Mouse (Mus musculus): ENCODE results near the gene Tnk2.

Gene Tnk2

DNA sequence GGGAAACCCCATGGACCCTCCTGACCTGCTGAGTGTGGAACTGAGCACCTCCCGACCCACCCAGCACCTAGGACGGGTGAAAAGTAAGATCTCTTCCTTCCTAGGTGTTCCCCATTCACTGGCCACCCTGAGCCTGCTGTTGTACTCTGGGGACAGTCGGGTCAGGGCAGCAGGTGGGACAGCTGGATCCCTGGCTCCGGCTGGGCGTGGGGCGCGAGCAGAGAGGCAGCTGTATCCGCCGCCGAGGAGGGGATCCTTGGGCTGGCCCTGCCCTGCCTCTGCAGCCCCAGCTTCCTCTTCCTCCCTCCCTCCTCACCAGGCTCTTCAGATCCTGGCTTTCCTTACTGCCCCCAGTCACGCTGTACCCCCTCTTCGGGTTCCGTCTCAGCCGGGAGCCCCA is 34.2 kb downstream of the Tnk2 start:
- ATAC-seq (ENCODE audit: low TSS enrichment) = no peak

DNA sequence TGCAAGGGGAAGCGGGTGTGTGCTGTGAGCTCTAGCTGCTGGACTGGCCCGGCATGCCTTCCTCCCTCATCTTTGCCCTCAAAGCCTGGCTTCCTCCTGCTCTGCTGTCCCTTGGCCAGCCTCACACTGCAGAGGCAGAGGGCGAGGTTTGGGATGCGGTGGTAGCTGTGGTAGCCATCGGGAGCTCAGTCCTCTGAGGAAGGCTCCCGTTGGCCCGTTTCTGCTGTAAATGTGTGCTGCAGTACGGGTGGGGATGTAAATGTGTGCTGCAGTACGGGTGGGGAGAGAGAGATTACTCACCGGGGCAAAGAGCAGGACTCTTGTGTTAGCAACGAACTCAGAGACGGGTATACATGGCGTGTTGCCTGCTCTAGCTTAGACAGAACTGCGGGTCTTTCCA is 35.1 kb downstream of the Tnk2 start:
- ATAC-seq (ENCODE audit: low TSS enrichment) = no peak

DNA sequence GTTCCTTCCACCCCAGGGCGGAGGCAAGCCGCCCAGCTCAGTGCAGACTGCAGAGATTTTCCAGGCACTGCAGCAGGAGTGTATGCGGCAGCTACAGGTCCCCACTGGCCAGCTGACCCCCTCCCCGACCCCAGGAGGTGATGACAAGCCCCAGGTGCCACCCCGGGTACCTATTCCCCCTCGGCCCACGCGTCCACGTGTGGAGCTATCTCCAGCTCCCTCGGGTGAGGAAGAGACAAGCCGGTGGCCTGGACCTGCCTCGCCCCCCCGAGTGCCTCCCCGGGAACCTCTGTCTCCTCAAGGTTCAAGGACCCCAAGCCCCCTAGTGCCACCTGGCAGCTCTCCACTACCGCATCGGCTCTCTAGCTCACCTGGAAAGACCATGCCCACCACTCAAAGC is 36.3 kb downstream of the Tnk2 start:
- ATAC-seq (ENCODE audit: low TSS enrichment) = no peak

DNA sequence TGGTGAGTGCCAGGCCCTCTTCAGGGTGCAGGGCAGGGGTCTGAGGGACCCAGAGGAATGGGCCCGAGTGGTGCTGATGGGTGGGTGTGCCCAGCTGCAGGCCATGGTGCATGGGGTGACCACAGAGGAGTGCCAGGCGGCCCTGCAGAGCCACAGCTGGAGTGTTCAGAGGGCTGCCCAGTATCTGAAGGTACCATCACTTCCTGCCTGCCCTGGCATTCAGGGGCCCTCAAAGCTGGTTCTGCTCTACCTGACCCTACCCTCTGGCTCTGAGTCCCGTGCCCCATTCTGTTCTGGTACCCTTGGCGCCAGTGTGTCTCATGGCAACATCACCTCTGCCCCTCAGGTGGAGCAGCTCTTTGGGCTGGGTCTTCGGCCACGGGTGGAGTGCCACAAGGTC is 37.1 kb downstream of the Tnk2 start:
- ATAC-seq (ENCODE audit: low TSS enrichment) = no peak

DNA sequence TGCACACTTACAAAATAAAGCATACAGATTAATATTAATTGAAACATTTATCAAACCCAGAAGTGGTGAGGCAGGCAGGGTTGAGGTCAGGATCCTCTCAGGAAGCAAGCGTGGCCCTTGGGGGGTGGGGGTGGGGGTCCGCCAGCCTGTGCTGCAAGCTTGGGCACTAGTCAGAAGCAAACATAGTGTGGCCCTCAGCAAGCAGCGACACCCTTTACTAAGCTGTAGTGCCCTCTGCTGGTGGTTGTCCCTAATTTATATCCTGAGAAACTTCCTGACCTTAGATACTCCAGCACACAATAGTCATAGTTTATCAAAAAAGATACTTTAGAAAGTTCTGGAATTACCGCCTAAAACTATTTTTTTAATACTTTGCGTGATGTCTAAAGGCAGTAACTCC is 38.5 kb downstream of the Tnk2 start:
- ATAC-seq (ENCODE audit: low TSS enrichment) = peak; percentile 64

DNA sequence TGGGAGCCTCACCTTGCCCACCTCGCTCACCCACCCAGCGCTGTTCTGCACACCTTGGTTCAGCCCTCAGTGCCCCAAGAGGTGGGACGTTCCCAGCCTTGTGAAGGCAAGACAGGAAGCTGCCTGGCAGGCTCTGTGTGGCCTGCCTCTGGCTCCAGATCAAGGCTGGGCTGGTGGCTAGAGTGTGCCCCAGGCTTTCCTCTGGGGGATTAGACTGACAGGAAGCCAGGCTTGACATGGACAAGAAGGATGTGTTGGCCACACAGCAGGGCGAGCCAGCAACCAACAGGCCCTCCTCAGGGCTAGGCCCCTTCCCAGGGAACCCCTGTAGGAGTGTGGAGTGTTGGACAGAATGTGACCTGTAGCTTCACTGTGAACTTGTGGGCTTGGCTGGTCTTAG is 39.2 kb downstream of the Tnk2 start:
- ATAC-seq (ENCODE audit: low TSS enrichment) = no peak

DNA sequence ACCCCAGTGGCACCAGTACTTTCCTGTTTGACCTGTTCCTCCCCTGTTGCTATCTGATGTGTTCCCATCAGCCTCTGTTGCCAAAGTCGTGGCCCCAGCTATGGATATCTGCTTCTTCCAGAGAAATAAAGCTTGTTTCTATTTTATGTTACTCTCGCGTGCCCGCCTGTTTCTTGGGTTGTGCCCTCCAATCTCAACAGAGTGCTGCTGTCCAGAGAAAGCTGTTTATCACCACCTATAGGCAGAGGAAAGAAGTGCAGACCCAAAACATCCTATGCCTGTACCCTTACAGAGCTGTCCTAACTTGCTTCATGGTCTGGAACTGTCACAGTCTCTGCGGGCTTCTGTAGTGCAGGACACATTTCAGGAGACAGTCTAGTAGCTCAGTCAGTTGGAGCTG is 39.7 kb downstream of the Tnk2 start:
- ATAC-seq (ENCODE audit: low TSS enrichment) = peak; percentile 69

DNA sequence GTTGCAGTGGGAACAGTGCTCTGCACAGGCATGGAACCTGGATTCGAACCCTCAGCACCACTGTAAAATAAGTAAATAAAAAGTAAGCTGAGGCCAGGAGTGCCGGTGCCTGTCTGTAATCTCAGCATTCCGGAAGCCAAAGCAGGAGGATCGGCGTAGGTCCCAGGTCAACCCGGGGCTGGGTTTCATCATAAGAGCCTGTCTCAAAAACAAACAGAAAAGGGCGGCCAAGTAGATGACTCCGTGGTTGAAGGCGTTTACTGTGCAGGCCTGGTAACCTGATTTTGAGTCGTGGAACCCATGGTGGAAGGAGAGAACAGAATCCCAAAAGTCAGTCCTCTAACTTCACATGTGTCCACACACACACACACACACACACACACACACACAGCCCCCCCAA is 41.7 kb downstream of the Tnk2 start:
- no peak for ATAC-seq (ENCODE audit: low TSS enrichment)

DNA sequence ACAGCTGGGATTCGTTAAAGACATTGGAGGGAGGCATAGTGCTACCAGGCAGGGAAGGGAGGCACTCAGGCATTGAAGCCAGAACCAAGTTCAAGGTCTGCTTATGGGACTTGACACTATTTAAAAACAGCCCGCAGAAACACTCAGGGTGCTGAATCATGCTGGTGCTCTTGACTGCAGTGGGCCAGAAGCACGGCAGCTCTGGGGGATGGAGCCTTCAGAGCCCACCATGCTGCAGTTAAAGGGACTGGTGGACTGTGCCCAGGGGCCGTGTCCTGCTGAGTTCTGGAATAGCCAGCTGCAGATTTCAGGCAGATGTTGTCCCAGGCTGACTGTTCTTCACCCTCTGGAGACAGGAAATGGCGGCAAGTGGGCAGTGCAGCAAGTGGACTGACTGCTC is 42.3 kb downstream of the Tnk2 start:
- no peak for ATAC-seq (ENCODE audit: low TSS enrichment)

DNA sequence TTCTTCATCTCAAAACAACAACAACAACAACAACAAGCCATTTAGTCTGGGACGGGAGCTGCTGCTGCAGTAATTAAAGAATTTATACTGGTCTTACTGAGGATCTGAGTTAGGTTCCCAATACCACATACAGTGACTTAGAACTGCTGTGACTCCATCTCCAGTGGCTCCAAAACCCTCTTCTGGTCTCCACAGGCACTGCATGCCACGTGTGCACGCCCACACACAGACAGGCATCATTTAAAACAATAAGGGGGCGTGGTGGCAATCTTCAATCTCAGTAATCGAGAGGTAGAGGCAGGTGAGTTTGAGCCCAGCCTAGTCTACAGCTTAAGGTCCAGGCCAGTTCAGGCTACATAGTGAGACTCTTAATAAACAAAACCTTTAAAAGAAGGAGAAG is 43.5 kb downstream of the Tnk2 start:
- ATAC-seq (ENCODE audit: low TSS enrichment) = no peak

DNA sequence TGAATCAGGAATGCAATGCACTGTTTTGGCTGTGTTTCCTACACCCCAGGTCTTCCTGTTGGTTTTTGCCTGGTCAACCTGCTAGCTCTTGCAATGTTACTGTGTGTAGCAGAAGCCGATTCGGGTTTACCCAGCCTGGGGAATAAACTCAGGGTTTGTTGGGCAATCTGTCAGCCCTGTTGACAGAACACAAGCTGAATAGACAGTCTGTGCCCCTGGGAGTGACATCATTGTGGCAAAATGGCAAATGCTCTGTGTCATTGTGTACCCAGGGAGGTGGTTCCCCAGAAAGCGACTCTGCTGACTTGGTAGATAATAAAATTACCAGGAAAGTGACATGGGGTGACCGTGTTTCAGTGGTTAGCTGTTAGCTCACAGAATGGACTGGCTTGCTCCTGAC is 45.1 kb downstream of the Tnk2 start:
- ATAC-seq (ENCODE audit: low TSS enrichment) = peak; percentile 65; the same call in 1 of the 2 replicates

DNA sequence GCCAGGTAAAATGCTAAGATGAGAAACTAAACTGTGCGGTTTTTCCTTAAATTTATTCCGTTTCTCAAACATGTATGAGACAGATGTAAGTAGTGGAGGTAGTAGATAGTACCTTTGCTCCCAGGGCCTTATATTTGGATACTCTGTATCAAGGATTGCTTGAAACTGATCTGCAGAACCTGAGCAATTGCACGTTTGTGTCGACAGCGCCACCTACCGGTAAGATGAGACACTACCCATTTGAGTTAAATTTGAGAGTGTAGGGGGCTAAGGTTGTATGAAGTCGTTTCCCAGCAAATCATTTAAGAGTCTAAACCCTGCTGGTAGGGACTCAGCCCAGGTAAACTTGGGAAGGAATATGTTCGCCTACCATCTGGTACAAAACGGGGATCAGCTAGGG is 45.8 kb downstream of the Tnk2 start:
- ATAC-seq (ENCODE audit: low TSS enrichment) = peak; percentile 72; the same call in 1 of the 2 replicates

DNA sequence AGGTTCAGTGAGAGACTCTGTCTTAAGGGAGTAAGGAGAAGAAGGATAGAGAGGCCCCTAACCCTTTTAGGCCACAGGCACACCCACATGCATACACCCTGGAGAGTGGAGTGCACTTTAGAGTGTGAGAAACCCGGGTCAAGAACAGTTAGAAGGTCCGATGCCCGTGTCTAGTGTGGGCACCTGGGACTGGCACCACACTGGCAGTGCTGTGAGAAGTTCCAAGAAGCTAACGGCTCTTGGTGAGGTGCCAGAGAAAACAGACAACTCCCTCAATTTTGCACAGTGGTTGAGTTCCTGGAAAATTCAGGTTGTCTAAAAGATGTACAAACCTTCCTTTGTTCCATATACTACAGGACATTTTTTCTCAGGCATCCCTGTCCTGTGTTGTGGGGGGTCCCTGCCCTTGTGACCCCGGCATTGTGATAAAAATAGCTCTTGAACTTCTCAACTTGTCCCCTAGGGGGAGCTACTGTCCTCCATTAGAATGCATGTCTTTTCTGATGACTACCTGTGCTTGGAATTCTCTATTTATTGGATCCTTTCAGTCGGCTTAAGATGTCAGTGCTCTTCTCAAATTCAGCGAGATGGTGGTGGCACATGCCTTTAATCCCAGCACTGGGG is 53.3 kb downstream of the Tnk2 start:
- no peak for ATAC-seq (ENCODE audit: low TSS enrichment)

DNA sequence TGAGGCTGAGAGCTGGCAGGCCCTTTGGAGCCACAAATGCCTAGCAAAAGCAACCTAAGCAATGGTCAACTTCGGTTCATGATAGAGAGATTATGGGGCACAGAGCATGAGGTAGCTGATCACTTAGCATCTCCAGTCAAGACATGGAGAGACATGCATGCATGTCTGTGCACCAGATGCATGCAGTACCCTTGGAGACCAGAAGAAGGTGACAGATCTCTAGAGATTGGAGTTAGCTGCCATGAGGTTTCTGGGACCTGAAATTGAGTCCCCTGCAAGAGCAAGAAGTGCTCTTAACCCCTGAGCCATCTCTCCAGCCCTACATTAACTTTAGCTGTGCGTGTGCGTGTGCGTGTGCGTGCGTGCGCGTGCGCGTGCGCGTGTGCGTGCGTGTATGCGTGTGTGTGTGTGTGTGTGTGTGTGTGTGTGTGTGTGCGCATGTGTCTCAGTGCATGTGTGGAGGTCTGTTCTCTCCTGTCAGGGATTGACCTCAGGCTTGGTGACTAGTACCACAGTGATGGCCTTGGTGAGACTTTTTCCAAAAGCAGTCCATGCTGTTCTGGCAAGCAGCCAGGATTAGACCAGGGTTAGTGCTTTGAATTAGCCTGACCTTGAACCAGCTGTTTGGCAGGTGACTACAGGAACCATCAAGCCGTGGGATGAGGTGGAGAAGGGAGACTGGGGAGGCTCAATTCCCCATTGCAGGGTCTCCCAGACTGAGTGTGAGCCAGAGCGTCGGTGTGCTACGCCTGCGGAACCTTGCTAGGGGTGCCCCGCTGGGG is 54.2 kb downstream of the Tnk2 start:
- no peak for ATAC-seq (ENCODE audit: low TSS enrichment)

DNA sequence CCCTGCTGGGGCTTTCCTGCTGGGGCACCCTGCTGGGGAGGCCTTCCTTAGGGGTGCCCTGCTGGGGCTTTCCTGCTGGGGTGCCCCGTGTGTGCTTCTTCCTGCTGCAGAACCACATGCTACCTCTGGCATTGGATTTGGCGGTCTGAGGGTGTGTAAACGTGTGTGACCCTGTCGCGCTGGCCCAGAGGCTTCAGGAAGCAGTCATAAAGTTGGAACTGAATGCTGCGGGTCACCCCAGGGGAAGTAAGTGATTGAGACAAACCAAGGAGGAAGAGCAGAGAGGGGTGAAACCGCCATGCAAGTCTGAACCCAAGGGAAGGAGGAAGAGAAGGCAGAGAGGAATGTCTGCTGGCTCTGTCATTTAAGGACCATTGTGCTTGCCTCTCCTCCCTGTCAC is 54.9 kb downstream of the Tnk2 start:
- ATAC-seq (ENCODE audit: low TSS enrichment) = no peak

DNA sequence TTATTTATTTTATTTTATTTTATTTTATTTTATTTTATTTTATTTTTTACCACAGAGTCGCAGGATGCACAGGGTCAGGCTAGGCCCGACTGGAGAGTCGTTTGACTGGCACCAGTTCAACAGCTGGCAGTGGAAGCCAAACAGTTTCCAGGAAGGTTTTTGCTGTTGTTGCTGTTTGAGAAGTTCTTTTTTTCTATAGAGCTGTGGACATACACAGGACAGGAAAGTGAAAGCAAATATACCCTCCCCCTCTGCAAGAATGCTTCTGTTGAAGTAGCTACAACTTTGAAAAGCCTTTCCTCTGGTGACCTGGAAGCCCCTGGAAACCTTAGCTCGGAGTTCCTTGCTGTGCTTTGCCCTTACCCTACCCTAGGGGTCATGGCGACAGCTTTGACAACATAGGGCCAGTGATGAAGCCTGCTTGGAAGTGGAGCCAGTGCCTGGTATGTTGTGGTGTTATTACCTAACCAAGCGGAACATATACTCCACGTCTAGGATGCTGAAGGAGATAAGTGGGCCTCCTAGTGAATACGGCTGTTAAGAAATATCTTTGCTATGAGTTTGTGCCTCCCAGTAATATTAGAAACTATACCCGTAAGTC is 59.7 kb downstream of the Tnk2 start:
- no peak for ATAC-seq (ENCODE audit: low TSS enrichment)

DNA sequence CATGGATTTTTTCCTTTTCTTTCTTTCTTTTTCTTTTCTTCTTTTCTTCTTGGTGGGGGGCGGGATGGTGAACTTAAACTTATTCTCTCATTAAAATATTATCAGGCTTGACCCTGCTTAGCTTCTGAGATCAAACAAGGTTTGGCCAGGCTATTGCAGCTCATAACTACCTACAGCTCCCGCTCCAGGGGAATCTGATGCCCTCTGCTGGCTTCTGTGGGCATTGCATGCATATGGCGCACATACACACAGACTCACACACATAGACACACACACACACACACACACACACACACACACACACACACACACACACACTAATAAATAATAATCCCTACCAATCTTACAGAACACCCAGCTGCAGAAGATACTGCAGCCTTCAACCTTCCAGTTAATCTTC is 61.9 kb downstream of the Tnk2 start:
- ATAC-seq (ENCODE audit: low TSS enrichment) = no peak

DNA sequence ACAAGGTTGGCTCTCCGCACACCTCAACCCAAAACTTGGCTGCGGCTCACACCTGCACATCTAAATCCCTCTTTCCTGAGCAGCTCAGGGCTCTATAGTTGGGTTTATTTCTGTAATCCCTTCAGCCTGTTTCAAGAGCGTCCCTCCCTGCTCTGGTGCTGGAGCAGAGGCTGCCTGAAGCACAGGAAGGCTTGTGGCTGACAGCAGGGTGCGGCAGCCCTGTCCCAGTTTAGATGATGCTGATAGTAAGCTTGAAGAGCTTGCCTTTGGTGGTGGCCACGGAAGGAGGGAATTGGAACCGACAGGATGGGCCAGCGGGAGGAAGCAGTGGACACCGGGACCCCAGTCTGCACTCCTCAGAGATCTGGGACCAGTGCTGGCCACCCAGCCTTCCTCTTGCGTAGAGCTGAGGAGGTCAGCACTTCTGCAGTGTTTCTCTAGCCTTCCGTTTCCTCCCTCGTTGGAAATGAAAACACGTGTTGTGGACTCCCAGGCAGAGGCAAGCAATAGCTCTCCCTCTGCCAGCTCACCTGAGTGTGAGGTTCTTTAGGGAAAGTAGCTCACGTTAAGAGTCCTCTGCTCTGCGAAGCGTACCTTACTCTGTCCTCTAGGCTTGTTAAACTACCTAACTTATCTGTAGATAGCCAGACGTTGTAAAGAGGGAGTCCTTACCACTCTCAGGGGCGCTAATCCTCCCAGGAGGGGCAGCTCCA is 63.6 kb downstream of the Tnk2 start:
- 0 out of 2 replicates have a peak, but pooled peaks have one; percentile 45 for ATAC-seq (ENCODE audit: low TSS enrichment)

DNA sequence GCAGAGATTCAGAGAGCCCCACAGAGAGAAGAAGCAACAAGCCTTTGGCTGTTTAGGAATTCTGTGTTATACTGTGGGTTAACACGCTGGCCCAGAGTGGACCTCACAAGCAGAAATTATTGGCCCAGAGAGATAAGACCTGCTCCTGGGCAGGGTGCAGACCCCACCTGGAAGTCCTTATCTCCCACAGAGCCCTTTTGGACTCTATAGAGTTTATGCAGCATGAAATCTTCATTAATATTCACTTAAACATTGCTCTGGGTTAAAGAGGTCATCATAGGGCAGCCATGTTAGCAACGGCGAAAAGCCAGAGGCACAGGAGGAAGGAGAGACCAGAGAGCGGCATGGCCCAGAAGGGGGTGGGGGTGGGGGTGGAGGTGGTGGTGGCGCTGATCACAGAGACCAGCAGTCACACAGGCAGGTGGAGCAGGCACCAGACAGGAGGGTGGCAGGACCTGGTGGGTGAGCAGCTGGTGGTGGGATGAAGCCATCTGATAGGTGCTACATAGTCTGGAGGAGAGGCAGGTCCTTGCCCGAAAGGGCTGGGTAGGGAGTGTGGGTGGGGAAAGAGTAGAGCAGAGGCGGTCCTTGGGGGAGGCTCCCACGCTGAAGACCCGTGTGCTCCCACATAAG is 64.3 kb downstream of the Tnk2 start:
- ATAC-seq (ENCODE audit: low TSS enrichment) = no peak

DNA sequence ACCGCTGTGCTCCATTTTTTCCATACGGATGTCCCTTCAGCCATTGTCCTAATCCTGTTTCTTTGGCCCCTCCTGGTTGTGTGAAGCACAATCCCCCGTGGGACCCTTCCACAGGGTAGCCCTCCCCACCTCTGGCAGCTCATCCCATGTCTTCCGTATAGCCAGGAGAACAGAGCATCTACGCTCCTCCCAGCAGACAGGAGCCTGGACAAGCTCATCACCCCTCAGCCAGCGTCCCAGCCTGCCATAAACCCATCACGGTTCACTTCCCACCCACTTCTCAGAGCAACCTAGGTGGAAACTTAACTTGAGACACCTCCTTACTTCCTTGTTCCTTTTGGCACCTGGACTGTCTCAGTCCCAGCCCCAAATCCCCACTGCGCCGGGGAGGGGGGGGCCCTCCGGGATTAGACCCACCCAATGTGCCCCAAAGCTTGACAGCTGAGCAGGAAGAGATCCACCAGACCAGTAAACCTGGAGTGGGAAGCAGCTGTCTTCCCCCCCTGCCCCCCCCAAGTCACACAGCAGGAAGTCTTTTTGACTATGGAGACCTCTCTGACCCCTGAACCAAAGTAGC is 64.9 kb downstream of the Tnk2 start:
- ATAC-seq (ENCODE audit: low TSS enrichment) = no peak

DNA sequence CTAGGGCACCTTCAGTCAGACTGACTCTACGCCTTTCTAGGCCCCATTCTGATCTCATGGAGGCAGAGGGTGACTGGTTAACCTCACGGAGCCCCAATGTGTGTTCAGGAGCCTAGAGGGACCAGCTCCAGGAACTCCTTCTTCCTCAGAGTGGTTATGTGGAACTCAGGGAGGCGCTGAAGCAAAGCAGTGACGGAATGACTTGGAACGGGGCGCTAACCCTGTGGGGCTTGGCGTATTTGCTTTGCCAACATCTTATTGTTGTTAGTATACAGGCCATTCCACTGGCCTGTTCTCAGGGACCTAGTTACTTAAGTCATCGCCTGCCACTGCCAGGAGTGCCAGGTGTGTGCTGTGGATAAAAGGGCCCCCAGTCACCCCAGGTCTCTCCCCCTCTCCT is 65.4 kb downstream of the Tnk2 start:
- no peak for ATAC-seq (ENCODE audit: low TSS enrichment)
